Mouse (Mus musculus) embryonic fibroblast, embryonic 13.5 days (primary cell): ENCODE measurements around the gene Racgap1. TPM values are rescaled to one million over a fixed set of nuclear protein-coding genes. Genes with fewer than 3 reads are reported as not detected.

Experiments
- H3K27ac ChIP-seq: 2 replicates; pipeline ENCODE4 v1.5.1; 2012; ENCODE audit warnings: low read length, control low read depth, inconsistent platforms; ENCODE audit not compliant: insufficient read depth
- H3K4me1 ChIP-seq: 2 replicates; pipeline ENCODE4 v1.6.1; 2011; ENCODE audit warnings: low read length; ENCODE audit not compliant: control insufficient read depth, insufficient read depth
- H3K4me3 ChIP-seq: 2 replicates; pipeline ENCODE4 v1.5.1; 2011; ENCODE audit warnings: mild to moderate bottlenecking, control low read depth, low read length; ENCODE audit not compliant: insufficient read depth
- CTCF ChIP-seq: IDR thresholded peaks from 2 replicates; pipeline ENCODE4 v1.5.1; 2011; ENCODE audit warnings: mild to moderate bottlenecking, control low read depth, low read length, moderate library complexity, borderline replicate concordance; ENCODE audit not compliant: insufficient read depth
- POLR2A ChIP-seq: IDR thresholded peaks from 2 replicates; pipeline ENCODE4 v1.6.1; 2011; ENCODE audit warnings: low read depth, mild to moderate bottlenecking, control low read depth, low read length, moderate library complexity
- polyA plus RNA-seq: library from polyadenylated mRNA; stranded (reverse); fragments of >200 nt; gene quantifications from 2 replicates; pipeline ENCODE4 v1.2.4, GENCODE M21; 2011; ENCODE audit warnings: low read depth; ENCODE audit not compliant: missing spikeins, insufficient read length

Racgap1 gene
- polyA plus RNA-seq, result 47.1 and 72.4 TPM in 2 replicates

- TF ChIP-seq POLR2A, result peak; percentile 49
- TF ChIP-seq CTCF, result no peak
- Histone ChIP-seq H3K4me1 (peaks cover 14% of the 10 kb centered on the region), H3K27ac (no peak within 1 kb of the TSS), H3K4me3 (peak within 1 kb of the TSS; percentile 92)
Measured at GRCm38 (mm10) chr15:99651163-99651872, at the start of gene Racgap1. Racgap1 (minus strand) TSS chr15:99651656.

- Histone ChIP-seq H3K4me3 (no peak overlapping the region), H3K4me1 (0 out of 2 replicates have a peak, but pooled peaks cover 9% of the 10 kb centered on the region), H3K27ac (no peak overlapping the region)
- TF ChIP-seq POLR2A (peak; percentile 17; the same call in 1 of the 2 replicates), CTCF (no peak)
Measured at GRCm38 (mm10) chr15:99700219-99701106, 49.0 kb upstream of the Racgap1 start.

GRCm38 (mm10) chr15:99699715-99700114 lies 48.3 kb upstream of the Racgap1 start:
- TF ChIP-seq POLR2A (no peak), CTCF (no peak)
- Histone ChIP-seq H3K27ac (no peak overlapping the region), H3K4me3 (no peak overlapping the region), H3K4me1 (0 out of 2 replicates have a peak, but pooled peaks cover 9% of the 10 kb centered on the region)

GRCm38 (mm10) chr15:99698533-99699085 lies 47.2 kb upstream of the Racgap1 start:
- Histone ChIP-seq H3K4me1 (0 out of 2 replicates have a peak, but pooled peaks cover 9% of the 10 kb centered on the region), H3K4me3 (no peak overlapping the region), H3K27ac (no peak overlapping the region)
- TF ChIP-seq POLR2A, result no peak
- no peak for TF ChIP-seq CTCF

- TF ChIP-seq POLR2A, result no peak
- TF ChIP-seq CTCF, result no peak
- Histone ChIP-seq H3K4me3 (no peak overlapping the region), H3K27ac (no peak overlapping the region), H3K4me1 (0 out of 2 replicates have a peak, but pooled peaks cover 5% of the 10 kb centered on the region)
Measured at GRCm38 (mm10) chr15:99697309-99697708, 45.9 kb upstream of the Racgap1 start.

GRCm38 (mm10) chr15:99691976-99692375 lies 40.5 kb upstream of the Racgap1 start:
- TF ChIP-seq CTCF, result no peak
- TF ChIP-seq POLR2A, result no peak
- H3K27ac ChIP-seq, result no peak overlapping the region
- H3K4me3 ChIP-seq, result no peak overlapping the region
- H3K4me1 ChIP-seq, result no peaks in the 10 kb centered on the region

GRCm38 (mm10) chr15:99690924-99691323 lies 39.5 kb upstream of the Racgap1 start:
- H3K4me1 ChIP-seq, result no peaks in the 10 kb centered on the region
- TF ChIP-seq CTCF, result no peak
- TF ChIP-seq POLR2A, result no peak
- no peak overlapping the region for H3K27ac ChIP-seq
- no peak overlapping the region for H3K4me3 ChIP-seq

GRCm38 (mm10) chr15:99688712-99689111 lies 37.3 kb upstream of the Racgap1 start:
- Histone ChIP-seq H3K27ac (no peak overlapping the region), H3K4me1 (no peaks in the 10 kb centered on the region), H3K4me3 (no peak overlapping the region)
- TF ChIP-seq CTCF (peak; percentile 91), POLR2A (no peak)

GRCm38 (mm10) chr15:99684156-99684555 lies 32.7 kb upstream of the Racgap1 start:
- Histone ChIP-seq H3K4me1 (no peaks in the 10 kb centered on the region), H3K27ac (no peak overlapping the region), H3K4me3 (no peak overlapping the region)
- TF ChIP-seq CTCF, result no peak
- no peak for TF ChIP-seq POLR2A

- Histone ChIP-seq H3K27ac (no peak overlapping the region), H3K4me3 (no peak overlapping the region), H3K4me1 (no peaks in the 10 kb centered on the region)
- no peak for TF ChIP-seq POLR2A
- no peak for TF ChIP-seq CTCF
Measured at GRCm38 (mm10) chr15:99682880-99683279, 31.4 kb upstream of the Racgap1 start.

GRCm38 (mm10) chr15:99679008-99679407 lies 27.6 kb upstream of the Racgap1 start:
- Histone ChIP-seq H3K27ac (no peak overlapping the region), H3K4me3 (no peak overlapping the region), H3K4me1 (no peaks in the 10 kb centered on the region)
- TF ChIP-seq POLR2A (no peak), CTCF (no peak)
